Mouse (Mus musculus) brain, embryonic 14.5 days (tissue): ENCODE results near the gene Gm17409.

Source experiments
- CTCF ChIP-seq: fragments of 200-500 bp; IDR thresholded peaks from 2 replicates; pipeline ENCODE4 v1.5.1; 2012; ENCODE audit warnings: inconsistent platforms, mild to moderate bottlenecking, moderate library complexity, borderline replicate concordance; ENCODE audit not compliant: insufficient read depth, insufficient read length; ENCODE audit errors: extremely low read depth
- POLR2A ChIP-seq: fragments of 200-500 bp; IDR thresholded peaks from 2 replicates; pipeline ENCODE4 v1.6.1; 2012; ENCODE audit warnings: mild to moderate bottlenecking, inconsistent platforms, borderline replicate concordance; ENCODE audit not compliant: poor library complexity, insufficient read depth, insufficient read length, severe bottlenecking; ENCODE audit errors: extremely low read depth

GRCm38 (mm10) chr2:58480764-58481163, 10.8 kb downstream of the Gm17409 start:
- TF ChIP-seq CTCF (no peak), POLR2A (no peak)
